Mouse (Mus musculus) C2C12 (cell line): ENCODE measurements around the gene Coq10a.

Experiments used
- CEBPB ChIP-seq: IDR thresholded peaks from one replicate; pipeline ENCODE4 v1.6.1; 2011; ENCODE audit warnings: low read depth, mild to moderate bottlenecking, control low read depth, moderate library complexity
- CTCF ChIP-seq: IDR thresholded peaks from one replicate; pipeline ENCODE4 v1.5.1; 2011; ENCODE audit not compliant: control insufficient read depth, insufficient read depth, insufficient read length
- MAX ChIP-seq: IDR thresholded peaks from one replicate; pipeline ENCODE4 v1.6.1; 2011; ENCODE audit warnings: mild to moderate bottlenecking, control low read depth
- USF1 ChIP-seq: IDR thresholded peaks from one replicate; pipeline ENCODE4 v1.6.1; 2011; ENCODE audit warnings: low read depth, mild to moderate bottlenecking, control low read depth, moderate library complexity

DNA sequence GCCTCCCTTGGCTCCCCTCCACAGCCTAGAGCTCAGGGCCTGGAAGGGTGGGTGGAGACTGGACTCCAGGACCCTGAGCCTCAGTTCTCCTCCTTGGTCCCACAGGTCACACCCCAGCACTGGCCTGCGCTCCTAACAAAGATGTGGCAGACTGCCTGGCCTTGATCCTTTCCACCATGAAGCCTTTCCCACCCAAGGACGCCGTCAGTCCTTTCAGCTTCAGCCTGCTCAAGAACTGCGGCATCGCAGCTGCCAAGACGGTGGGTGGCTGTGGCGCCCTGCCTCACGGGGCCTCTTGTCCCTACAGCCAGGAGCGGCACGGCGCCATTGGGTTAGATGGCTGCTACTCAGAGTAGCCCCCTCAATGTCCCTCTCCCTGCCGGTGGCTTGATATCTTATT, 21.6 kb upstream of the Coq10a start:
- no peak for TF ChIP-seq CTCF
- TF ChIP-seq CEBPB = no peak
- TF ChIP-seq USF1 = no peak
- TF ChIP-seq MAX = no peak
